Mouse (Mus musculus) mature B cell (primary cell): ENCODE measurements around the gene Gm11639.

ENCODE experiments used
- in situ Hi-C: fragments of 300-500 bp; cut with MboI; formaldehyde crosslinking; loops from 2 replicates; pipeline ENCODE4 v1.14.3; 2019

Gene Gm11639

DNA sequence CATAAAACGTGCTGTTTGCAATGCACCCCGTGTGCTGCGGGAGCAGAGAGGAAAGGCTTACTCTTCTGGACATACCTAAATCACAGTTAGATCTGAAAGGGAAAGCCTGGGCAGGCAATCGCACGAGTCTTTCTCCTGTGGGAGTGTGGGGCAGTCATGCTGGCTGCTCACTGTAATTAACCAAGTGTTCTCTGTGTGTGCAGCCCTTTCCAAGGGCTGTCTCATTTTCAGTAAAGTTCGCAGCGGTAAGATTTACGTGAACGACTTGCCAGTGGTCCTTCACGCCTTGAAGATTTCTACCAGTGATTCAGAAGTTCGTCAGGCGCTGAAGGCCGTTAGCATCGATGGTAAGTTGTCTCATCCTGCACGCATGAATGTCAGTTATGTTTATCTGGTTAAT is 18.6 kb downstream of the Gm11639 start:
- in situ Hi-C loops = no loop called here

DNA sequence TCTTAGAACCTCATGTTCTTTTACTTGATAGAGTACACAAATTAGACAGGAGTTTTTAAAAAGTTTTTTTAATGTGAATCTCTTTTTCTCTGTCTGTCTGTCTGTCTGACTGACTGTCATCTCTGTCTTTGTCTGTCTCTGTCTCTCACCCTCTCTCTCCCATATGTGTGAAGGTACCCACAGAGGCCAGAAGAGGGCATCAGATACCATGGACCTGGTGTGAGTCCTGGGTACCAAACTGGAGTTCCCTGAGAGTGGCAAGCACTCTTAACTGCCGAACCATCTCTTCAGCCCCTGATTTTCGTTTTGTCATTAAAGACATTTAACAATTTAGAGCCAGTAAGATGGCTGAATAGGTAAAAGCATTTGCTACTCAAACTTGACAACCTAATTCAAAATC is 21.6 kb downstream of the Gm11639 start:
- in situ Hi-C loops = no loop called here

DNA sequence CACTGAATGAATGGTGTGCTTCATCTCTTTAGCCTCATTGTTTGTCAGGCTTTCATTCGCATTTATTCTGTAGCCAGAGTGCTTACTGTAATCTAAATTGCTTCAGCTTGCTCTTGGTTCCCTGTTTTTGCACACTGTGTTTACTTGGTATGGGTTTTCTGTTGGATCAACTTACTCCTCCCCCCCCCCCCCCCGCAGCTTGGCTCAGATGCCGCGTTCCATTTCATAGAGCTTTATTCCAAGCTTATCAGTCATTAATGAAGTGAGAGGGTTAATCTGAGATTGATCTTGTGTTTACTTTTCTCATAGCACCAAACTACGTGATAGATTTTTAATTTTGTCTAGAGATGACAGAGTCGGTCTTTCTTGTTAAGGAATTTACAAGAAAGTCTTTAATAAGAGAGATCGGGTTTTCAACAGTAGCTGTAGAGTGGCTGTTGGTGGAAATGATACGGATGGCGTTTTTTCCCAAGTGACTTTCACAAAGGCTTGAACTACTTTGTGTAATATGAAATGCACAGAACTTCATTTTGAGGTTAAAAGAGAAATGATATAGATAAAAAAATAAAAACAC is 59.6 kb downstream of the Gm11639 start:
- in situ Hi-C loops = no loop called here

DNA sequence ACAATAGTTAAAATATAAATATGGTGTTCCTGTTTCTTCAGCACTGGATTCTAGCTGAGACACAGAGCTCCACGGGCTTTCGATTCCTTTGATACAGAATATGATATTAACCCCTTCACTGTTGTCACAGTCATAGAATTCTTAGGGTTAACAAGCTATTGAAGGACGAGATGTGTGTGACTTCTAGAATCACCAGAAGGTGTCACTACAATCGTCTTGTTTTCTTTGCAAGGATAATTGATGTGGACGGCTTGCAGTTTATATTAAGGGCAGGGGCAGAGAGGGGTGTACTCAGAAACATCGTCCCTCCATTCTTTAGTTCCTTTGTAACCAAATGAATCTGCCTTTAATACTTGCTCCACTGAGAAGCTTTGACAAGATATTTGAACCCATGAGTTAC is 80.3 kb downstream of the Gm11639 start:
- in situ Hi-C loops = no loop called here

DNA sequence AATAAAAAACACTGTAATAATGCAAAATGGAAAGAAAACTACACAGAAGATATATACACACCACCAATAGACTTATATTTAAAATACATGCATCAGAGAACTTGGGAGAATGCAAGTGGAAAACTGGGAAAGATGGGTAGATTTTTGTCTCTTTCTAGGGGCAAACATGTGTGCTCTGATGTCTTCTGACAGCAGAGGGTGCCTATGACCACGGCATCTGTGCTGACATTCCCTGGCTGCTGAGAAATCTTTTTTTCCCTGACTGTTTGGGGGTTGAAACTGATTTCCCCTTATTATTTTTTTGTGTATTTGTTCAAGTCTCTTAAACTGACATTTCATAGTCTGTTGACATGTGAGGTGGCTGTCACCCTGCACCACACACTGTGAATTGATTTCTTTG is 81.6 kb downstream of the Gm11639 start:
- in situ Hi-C loops = no loop called here

DNA sequence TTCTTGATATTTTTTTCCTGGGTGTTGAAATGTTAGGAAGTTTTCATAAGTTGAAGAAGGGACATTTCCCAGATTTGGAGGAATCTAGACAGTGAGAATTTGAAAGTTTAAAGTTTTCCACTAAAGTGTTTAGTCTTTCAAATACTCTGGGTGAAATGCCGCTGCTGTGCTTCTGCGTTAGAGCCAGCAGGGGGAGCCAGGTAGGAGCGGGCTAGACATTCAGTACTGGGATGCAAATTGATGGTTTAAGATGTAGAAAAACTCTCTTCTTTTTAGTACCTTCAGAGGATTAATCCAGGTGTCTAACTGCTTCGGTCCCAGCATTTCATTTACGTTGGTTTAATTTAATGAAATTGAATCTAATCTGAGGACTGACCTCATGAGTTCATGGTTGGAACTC is 82.6 kb downstream of the Gm11639 start:
- in situ Hi-C loops = no loop called here

DNA sequence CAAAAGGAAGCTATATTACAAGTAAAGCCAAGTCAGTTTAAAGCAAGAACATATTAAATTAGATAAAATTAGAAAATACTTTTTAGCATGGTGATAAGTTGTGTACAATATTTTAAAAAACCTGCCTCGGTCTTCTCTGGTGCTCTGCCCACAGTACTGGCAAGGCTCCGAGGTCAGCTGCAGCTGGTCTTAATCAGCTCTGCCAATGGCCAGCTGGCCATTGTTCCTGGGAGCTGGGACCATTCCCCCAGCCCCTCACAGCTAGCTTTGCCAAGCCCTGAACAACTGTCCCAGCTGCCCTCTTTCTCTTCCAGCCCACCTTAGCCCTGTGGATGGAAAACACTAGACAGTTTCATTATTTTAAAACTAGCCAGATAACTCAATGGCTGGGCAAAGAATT is 93.3 kb downstream of the Gm11639 start:
- in situ Hi-C loops = no loop called here

DNA sequence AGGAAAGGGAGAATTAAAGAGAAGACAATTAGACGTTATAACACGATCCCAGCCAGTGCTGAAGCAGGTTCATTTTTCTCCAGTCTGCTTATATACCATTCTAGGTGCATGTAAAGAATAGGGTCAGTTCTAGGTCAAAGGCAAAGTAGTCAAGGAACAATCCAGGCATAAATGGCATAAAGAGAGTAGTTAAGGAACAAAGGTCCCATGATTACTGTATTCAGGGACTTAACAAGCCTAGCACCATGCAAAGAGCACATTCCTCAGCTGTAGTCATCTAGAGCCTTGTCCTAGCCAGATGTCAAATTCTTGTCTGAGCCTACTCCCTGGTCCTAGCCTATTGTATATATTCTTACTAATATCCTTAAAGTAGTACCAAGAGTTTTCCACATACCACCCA is 259.2 kb downstream of the Gm11639 start:
- in situ Hi-C loops = no loop called here

DNA sequence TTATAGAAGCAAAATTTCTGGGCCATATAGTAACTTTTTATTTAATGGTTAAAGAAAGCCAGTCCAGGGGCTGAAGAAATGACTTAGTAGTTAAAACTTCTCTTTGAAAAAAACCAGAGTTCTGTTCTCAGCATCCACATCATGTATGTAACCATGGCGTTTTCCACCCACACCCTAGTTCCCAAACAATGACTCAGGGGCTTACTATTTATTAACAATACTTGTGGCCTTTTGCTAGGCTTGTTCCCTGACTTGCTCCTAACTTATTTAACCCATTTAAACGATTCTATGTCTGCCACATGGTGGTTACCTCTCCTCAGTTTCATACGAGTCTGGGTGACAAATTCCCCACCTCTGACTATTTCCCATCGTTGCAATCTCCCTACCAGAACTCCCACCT is 266.8 kb downstream of the Gm11639 start:
- in situ Hi-C loops = no loop called here

DNA sequence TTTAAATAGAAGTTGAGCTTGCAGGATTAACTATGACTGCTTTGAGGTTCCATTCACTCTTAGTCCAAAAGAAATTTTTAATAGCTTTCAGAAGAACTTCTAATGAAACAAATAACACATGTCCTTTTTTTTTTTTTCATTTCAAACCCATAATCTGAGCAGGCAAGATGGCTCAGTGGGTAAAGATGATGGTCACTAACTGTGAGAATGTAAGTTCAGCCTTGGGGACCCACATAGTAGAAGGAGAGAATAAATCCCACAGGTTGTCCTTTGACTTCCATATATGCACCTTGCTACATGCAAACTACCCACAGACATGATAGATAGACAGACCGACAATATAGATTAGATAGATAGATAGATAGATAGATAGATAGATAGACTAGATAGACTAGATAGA is 282.4 kb downstream of the Gm11639 start:
- in situ Hi-C loops = no loop called here

DNA sequence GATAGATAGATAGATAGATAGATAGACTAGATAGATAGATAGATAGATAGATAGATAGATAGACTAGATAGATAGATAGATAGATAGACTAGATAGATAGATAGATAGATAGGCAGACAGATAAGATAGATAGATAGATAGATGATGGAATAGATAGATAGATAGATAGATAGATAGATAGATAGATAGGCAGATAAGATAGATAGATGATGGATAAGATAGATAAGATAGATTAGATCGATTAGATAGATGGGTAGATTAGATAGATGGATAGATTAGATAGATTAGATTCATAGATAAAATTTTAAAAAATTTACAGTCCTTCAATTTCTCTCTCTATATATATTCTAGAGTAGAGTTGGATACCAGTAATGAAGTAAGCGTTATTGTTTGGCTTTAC is 282.9 kb downstream of the Gm11639 start:
- in situ Hi-C loops = no loop called here

DNA sequence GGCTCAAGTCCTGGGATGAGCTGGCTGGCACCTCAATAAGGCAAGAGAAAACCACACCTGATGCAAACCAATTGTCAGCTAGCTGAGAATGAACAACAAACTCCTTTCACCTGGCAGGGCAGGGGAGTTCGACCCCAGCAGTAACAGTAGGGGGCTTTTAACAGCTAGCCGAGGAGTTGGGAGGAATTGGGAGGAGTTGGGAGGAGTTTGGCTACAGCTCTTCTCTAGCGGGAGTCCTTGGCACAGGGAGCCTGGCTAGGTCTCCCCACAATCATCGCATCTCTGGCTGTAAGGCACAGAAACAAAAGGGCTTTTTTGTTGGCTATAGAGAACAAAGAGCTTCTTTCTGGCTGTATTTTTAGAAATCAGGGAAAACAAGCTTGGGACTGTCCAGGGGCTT is 285.8 kb downstream of the Gm11639 start:
- in situ Hi-C loops = no loop called here

DNA sequence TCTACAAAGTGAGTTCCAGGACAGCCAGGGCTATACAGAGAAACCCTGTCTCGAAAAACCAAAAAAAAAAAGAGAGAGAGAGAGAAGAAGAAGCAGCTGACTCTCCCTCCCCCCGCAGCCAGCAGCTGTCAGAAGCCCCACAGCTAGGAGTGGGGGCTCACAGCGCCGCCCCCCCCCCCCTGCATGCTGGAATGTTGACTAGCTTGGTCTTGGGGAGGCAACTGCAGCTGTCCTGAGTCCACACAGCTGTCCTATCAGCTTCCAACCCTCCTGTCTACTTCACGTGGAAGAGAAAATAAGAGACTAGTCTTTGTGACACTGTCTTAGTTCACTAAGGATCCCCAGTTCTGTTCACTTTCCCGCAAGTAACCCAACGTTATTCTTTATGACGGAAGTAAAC is 287.0 kb downstream of the Gm11639 start:
- in situ Hi-C loops = no loop called here

DNA sequence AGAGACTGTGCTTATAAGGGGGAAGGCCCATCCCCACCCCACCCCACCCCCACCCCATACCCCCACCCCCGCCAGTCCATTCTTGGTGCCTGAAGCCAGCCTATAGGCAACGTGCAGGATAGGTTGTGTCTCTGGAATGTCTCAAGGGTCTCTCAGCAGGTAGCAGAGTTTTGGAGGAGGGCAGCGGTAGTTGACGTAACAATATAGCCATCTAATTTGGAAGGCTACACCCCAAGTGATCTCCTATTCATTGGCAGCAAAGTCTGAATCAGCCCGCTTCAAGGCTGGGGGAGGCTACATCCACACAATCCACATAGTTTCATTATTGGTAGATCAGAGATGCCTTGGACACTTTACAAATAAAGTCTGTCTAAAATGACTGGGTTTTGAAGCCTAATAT is 292.5 kb downstream of the Gm11639 start:
- in situ Hi-C loops = no loop called here

DNA sequence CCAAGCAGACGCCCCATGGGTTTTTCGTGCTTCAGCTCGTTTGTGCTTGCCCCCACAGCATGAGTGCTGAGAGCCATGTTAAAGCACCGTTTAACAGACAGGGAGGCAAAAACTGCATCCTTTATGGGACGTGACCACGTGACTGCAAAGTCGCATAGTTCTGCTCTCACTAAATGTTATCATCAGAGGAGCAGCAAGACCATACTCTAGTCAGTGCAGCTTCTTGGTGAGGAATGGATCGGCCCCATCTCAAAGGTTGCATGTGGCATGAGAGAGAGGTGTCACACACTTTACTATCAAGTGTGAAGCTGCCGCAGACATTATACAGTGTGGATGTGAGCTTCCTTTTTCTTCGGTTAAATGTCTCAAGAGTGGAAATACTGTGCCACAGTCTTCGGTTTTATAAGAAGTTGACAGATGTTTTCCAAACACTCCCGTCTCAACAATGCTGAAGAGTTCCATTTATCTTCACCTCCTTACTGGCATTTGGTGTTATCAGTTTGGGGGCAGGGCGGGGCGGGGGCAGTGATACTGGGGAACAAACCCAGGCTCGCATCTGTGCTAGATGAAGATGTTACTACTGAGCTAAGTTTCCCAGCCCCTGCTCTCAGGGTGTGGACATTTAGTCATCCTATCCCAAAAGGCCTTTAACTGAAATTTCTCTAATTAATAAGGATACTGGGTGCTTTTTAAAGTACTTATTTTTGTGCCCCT is 296.0 kb downstream of the Gm11639 start:
- in situ Hi-C loops = no loop called here

DNA sequence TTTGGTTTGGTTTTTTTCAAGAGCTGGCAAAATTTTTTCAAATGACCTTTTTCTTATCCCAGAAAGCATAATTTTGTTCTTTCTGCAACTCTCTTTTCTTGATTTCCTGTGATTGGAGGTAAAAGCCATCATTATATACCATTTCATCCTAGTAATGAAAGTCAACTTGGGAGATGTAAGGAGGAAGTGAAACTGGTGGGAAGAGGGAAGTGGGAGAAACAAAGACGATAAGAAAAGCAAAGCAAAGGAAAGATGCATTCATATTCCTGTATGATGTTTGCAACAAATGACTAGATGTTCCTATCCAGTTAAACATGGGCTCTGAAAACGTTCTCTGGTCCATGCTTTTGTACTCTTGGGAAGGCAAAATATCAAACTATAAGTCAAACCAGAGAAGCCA is 323.7 kb downstream of the Gm11639 start:
- in situ Hi-C loops = no loop called here

DNA sequence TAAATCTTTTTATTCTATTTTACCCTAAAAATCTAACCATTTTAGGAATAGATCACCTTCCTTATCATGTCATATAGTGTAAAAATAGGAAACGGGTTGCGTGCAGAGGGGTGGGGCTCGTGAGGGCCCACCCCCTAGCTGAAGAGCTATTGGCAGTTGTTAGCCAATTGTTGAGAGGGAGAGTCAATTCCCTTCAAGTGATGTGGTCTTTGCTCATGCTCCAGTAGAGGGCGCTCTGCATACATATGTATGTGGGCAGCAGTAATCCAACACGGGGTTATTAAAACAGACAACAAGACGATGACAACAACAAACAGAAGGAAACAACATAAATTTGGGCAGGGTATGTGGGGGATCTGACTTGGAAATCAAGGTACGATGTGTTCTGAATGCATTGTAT is 335.6 kb downstream of the Gm11639 start:
- in situ Hi-C loops = no loop called here

DNA sequence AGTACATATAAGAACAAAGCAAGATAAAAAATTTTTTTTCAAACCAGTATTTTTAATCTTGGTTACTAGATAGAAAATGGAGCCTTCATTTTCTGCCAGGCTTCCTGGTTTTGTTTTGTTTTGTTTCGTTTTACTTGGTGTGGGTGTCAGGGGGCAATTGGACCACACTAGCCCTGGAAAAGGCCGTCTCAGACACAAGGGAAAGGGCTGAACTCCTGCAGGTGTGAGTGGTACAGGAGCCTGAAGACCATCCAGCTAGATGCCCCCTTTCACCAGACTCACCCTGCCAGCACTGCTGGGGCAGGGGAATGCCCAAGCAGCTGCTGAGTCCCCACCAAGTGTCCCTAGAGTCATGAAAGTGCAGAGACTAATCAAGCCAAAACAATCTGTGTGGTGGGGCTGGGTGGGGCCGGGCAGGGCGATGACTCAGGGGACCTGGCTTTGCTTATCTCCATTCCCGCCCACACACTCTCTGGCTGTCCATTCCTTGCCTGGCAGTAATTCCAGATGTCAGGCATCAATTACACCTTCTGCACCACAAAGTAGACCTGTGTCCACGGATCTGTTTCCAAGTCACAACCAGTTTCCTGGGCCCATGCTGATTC is 343.3 kb downstream of the Gm11639 start:
- in situ Hi-C loops = no loop called here

DNA sequence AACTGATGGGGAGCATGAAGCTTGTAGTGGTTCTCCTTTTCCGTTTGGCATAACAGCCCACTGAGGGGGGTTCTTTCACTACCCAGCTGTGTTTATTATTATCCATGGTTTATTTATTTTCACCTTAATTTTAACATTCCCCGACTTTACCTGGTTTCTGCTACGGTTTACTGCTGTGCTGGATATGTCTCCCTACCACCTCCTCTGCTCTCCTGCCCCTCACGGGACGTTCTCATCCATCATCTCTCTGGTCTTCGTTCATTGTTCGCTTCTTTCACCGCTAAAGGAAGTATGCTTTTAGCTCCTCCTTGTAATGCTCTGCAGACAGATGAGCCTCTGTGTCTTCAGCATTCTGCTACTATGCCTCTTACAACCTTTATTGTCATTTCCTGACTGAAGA is 344.0 kb downstream of the Gm11639 start:
- in situ Hi-C loops = no loop called here

DNA sequence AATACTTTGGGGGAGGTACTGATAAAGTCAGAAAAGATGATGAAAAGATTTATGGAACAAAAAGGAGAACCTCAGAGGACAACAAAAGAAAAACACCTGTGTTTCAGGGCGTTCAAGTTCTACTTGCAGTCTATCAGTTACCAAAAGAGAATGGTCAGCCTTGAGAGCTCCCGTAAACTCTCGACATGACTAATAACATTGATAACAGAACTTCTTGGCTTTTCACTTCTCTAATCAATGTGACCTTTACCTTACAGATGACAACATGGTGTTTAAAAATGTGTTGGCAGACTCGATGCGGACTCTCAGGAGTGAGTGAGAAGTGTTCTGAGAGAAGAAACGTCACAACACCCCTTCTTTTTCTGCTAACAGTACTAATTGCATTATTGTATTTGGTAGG is 344.7 kb downstream of the Gm11639 start:
- in situ Hi-C loops = no loop called here

DNA sequence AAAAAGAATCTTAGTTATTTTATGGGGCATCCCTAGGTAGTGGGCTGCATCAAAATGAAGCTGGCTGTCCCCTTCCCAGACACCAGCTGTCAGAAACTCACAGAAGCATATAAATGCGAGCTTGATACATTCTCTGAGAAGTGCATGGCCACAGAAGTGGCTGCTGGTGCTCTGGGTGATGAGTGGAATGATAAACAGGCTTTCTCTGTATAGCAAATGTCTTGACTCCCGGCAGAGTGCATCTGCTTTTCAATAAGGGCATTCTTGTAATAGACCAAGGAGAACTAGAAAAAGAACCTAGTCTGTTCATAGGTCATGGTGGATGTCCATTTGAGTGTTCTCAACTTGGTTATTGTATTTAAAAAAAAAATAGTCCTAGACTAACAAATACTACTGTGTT is 345.6 kb downstream of the Gm11639 start:
- in situ Hi-C loops = no loop called here

DNA sequence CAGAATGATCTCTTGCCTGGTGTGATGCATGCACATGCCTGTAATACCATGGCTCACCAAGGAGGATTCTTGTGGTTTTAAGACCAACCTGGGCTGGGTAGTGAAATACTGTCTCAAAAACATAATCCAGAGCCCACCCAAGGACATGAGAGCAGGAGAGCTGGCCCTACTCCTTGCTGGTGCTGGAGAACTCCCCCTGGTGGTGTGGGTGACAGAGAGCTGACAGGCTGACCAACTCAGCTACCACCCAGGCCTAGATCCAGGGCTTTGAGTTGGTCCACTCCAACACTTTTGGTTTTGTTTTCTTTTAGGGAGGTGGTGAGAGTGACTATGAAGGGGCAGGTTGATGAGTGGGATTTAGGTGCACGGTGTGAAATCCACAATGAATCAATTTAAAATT is 349.6 kb downstream of the Gm11639 start:
- in situ Hi-C loops = no loop called here

DNA sequence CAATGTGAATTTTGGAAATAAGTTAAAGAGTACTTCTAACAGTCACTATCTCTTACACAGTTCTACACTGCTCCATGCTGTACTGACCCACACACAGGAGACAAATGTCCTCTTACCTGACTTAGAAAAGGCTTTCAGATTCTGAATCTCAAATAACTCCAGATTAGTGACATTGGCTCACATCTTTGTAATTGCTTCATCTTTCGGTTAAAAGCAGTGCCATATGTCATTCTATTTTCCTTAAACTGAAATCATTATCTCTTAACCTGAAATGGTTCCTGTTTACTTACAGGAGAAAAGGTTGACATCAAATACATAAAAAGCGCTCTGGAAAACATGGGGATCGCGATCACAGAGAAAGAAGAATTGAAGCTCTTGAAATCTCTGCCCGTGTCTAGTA is 377.8 kb downstream of the Gm11639 start, which contains the start of gene Efcab3:
Gene Efcab3, plus strand, starts transcription at position 301 of the 400 bp plus-strand sequence.
- in situ Hi-C loops = no loop called here

DNA sequence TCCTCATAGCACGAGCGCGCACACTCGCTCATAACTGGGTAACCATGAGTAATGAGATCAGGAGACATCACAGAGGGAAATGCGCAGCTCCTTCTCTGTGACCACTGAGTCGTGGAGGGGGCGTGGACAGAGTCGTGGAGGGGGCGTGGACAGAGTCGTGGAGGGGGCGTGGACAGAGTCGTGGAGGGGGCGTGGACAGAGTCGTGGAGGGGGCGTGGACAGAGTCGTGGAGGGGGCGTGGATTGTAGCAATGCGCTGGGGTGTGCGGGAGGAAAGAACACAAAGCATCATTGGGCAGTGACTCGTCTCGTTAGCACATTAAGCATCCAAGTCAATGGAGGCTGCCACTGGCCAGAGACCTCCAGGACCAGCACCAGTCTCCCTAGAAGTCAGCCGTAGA is 426.9 kb downstream of the Gm11639 start:
- in situ Hi-C loops = loop anchor here (25.0 kb wide), 1 partner anchor 525 kb away; no protein-coding TSS in a partner anchor
